Mouse (Mus musculus): ENCODE results near the gene Irf3.
A peak's percentile ranks its signal among the peaks of the same experiment; 100 is the strongest.

Irf3 gene

DNA sequence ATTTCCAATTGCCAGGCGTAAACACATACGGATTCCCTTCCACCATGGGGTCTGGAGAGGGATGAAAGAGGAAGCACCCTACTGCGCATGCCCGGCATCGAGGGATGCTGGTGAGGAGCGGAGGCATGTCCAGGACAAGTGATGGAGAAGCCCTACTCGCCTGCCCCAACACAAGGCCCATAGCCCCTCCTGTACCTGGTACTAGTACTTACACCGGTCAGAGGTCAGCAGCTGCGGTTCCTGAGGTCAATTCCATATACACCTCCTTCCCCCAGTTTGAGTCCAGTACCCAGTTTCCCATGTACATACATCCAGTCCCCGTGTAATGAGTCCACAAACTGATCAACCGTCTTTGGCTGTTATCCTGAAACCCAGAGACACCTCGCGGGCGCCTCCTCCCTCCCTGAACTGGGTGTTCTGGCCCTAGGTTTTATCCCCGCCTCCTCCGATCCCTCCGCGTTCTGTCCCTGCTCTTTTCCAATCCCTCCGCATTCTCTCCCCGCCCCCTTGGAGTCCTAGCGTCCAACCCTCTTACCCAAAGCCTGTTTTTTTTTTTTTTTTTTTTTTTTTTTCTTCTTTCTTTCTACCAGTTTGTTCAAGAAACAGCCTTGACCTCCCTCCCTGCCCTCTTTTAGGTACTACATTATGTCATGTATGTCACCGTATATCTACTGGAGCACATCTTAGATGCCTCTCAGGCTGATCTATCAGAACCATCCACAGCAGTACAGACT lies 22.9 kb upstream of the Irf3 start, which contains the start of gene Cpt1c:
Gene Cpt1c (minus strand): TSS at position 469 of the 734 bp plus-strand sequence.
- peak in 1 of 2 experiments; percentile 36 for DNase-seq

DNA sequence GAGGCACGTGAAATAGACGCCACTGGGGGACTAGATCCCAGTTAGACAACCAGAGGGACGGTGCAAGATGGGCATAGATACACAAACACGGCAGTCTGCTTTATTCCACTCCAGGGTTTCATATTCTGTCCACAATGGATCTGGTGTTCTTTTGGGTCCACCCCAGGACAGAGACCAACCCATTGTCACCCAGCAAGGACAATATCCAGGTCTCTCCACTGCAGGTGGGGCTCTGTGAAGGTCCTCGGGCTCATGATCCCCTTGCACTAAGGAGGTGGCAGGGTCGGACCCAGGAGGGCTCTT lies 22.4 kb upstream of the Irf3 start:
- DNase-seq: no peak

DNA sequence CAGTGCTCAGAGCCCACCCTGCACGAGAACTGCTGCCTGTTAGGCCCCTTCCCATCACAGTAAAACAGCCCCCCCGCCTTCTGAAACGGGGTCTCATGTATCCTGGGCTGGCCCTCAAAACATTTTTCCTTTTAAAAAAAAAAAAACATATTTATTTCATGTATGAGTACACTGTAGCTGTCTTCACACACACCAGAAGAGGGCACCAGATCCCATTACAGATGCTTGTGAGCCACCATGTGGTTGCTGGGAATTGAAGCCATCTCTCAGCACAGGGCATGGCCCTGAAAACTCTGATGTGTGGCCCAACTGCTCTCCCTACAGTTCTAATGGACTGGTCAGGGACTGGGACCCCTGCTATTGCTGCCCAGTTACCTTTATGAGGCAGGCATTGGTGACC lies 19.1 kb upstream of the Irf3 start:
- DNase-seq: no peak

DNA sequence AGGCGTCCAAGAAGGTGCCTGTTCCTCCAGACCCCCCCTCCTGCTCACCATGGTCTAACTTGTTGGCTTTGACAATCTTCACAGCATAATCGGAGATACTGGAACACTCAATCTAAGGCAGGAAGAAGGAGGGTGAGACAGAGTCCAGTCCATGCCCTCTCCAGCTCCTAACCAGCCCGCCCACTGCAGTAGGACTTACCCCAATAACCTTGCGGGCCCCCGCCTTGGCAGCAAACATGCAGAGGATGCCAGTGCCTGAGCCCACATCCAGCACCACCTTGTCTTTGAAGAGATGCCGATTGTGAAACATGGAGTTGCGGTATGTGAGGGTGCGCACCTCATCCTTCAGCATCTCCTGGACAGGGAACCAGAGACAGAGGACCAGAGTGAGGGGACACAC lies 15.9 kb upstream of the Irf3 start:
- no peak for DNase-seq

DNA sequence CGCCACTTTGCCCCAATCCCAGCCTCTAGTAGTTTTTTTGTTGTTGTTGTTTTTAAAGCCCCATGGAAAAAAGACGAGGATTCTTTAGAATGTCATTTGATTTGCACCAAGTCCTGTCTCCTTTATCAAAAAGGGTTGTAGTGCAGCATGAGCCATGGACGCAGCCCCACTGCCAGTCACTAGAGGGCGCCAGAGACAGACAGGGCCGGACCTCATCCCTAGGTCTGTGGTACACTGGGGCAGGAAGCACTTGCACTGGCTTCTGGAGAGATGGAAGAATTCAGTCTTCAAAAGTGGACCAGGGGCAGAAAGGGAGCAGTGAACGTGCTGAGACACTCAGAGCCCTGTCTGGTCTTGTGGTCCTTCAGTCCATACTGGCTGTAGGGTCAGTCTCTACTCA lies 14.4 kb upstream of the Irf3 start:
- DNase-seq: peak; percentile 92 to 93

DNA sequence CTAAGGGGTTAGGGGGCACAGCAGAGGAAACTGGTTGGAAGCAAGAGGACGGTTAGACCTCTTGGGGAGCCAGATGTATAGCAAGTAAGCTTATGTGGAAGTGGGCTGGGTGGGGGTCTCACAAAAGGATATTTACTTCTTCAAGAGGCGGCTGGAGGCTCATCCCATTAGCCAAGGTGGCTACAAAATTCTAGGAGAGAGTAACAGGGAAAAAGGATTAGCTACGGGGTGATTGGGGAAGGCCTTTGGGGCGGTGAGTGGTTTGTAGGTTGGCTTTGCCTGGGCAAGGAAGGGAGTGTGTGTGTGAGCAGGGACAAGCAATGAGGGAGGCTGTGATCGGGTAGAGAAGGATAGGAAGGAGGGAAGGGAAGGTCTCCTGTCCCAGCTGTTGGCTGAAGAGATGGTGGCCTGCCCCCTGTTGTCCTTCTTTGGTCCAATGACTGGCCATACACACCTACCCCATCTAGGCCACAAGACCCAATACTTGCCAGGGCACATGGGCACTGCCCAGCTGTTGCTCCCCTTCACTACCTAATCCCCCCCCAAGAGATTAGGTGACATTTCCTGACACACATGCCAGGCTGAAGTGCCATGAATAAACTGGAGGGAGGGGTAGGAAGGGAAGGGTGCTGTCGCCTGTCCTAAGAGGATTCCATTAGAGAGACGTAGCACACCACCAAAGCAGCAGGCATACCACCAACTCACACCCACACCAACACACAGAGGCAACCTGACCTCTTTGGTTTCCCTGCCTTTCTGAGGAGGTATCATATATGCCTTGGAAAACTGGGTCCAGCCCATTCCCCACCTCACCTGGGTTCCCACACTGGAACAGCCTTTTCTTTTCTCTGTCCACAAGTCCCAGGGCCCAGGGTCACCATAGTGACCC lies 13.3 kb upstream of the Irf3 start:
- no peak for DNase-seq

DNA sequence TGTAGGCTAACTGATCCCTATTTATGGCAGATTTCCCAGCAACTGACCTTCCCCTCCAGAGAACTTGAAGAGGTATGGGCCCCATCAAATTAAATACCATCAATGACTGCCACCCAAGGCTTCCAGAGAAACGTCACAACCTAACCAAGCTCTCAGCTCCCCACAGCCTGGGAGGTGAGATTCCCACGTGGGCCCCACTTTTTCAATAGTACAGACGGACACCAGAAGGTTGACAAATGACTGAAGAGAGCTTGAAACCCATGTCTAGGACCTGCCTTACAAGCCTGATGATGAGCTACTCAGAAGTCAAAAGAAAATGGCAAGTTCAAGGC lies 12.6 kb upstream of the Irf3 start:
- DNase-seq: no peak

DNA sequence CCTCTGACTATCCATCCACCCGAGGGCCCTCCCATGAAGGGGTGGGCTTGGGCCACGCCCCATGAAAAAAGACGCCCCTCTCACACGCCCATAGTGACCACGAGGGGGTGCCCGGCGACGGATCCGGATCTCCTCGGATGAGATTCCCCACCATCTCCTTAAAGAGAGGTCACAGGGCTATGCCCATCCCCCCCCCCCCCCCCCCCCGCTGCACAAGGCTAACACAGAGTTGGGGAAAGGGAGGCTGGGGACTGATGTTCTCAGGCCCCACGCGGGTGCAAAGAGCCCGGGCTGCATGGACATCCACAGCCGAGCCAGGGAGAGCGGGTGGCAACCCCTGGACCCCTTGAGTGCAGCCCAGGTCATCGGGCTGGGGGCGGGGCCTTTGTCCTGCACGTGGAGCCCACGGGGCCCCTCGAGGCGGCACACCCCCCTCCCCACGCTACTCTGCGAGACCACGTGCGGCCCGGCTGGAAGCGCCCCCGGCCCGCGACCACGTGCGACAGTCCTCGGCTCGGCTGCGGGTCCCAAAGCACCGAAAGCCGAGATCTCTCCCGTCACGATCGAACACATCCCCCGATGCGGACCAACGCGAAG lies 11.8 kb upstream of the Irf3 start:
- DNase-seq: peak; percentile 69 to 73

DNA sequence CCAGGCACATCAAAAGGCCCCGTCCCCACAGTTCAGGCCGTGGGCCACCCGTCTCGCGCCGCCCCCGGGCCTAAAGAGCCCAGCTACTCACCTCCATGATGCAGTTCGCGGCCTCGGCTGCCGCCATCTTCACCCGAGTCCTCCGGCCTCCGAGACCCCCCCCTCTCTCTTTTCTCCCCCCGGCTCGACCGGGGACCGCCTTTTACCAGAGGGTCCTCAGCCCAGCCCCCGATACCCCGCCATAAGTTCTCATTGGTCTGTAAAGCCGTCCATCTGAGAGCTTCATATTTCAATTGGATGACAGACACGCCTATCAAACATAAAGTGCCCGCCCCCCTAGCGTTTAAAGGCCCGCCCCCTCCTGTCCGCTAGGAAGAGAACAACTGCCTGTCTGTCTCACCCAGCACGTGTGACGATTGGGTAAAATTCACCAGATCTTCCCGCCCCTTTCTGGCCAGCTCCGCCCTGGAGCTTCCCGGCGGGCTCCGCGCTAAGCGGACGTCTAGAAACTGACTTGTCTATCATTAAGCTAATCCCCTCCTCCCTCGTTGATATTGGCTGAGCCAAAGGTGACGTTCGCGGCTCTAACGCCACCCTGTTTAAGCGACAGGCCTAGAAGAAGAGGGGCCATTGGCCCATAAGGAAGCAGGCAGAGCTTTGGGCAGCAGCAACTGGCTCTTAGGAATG lies 11.1 kb upstream of the Irf3 start, which contains the start of gene Prmt1:
Gene Prmt1 (minus strand): TSS at position 377 of the 687 bp plus-strand sequence.
- DNase-seq: peak; percentile 95 to 97

DNA sequence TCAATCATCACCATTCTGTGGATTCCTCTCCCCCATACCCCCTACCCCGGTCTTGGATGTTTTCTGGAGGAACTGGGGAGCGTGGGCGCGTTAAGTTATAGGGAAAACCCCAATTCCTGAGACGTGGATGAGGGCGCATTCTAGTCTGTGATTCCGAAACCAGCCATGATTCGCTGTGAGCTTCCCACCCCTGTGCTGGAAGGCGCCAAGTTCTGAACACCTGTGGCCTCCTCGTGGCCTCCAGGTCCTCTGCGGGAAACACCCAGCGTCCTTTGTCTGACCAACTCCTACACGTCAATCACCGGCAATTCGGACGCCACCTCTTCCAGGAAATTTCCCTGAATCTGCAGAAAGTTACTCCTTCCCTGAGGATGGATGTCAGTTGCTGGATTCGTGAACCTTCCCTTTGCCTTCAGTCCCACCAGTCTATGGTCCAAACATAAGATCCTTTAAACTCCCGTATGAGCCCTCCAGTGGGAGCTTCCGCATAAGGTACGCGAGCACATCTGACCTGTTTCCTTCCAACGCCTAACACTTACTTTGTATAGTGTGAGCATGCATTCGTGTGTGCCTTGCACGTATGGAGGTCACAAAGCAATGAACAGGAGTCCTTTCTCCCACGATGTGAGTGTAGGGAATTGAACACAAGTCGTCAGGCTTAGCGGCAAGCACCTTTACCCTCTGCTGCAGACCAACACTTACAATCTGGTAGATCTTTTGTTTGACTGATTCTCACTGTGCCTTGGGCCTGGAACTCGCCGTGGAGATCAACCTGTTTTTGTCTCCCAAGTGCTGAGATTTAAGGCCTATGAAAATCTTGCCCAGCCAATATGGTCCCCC lies 10.3 kb upstream of the Irf3 start:
- DNase-seq: peak in 1 of 2 experiments; percentile 21

DNA sequence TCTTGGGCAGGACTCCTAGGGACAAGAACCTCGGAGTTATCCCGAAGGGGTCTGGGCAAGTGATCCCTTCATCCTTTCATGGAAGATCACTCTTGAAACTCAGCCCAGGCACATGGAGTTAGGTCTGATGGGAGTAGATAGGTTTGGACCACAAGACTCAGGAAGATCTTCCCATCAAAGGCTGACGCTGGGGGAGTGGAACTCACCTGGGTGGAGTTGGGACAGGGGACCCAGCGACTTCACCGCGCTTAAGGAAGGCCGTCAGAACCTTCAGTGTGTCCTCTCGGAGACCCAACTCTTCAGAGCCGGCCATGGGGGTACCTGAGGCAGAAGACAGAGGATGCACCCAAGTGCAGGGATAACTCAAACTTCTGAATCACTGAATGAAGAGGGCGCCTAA lies 776 bp upstream of the Irf3 start:
- DNase-seq: peak in 1 of 2 experiments; percentile 17

DNA sequence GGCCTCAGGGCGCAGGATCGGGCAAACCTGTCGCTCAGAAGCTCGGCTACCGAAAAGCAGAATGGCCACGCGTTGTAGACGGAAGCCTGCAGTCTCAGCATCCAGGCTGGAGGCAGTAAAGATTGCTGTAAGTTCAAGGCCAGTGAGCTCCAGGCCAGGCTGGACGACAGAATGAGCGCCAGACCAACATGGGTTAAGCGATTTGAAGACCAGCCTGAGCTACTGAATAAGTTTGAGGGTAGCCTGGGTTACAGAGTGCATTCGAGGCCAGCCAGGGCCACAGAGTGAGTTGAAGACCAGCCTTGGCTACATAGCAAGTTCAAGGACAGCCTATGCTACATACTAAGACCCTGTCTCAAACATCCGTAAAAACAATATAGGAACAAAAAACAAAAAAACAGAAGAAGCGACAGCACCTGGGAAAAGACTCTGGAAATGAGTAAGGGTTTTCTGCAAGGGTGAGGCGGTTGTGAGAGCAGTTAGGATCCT lies 536 bp downstream of the Irf3 start:
- no peak for DNase-seq

DNA sequence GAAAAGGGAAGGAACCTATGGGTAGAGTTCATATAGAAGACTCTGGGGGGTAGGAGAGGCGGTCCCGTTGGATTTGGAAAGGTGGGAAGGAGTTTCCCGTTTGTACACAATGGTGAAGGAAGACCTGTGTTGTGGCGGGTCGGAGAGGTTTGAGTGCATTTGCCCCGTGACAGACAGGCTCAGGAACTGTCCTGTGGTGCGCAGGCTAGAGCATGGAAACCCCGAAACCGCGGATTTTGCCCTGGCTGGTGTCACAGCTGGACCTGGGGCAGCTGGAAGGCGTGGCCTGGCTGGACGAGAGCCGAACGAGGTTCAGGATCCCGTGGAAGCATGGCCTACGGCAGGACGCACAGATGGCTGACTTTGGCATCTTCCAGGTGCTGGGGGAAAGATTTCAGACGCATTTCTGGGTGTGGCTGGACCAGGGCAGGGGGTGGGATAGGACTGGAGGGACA lies 1.1 kb downstream of the Irf3 start, which contains the start of gene Bcl2l12:
Gene Bcl2l12 (minus strand): TSS at position 212 of the 455 bp plus-strand sequence.
- DNase-seq: peak in 1 of 2 experiments; percentile 20

DNA sequence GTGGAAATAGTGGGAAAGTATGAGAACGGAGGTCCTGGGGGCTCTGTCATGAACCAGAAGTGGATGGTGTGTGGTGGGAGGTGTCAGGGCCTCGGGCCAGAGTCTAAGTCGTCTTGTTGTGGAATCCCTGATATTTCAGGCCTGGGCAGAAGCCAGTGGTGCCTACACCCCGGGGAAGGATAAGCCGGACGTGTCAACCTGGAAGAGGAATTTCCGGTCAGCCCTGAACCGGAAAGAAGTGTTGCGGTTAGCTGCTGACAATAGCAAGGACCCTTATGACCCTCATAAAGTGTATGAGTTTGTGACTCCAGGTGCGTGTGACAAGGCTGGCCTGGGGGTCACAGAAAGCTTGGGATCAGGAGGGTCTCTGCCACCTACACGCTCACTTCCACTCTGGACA lies 2.3 kb downstream of the Irf3 start:
- DNase-seq: no peak

DNA sequence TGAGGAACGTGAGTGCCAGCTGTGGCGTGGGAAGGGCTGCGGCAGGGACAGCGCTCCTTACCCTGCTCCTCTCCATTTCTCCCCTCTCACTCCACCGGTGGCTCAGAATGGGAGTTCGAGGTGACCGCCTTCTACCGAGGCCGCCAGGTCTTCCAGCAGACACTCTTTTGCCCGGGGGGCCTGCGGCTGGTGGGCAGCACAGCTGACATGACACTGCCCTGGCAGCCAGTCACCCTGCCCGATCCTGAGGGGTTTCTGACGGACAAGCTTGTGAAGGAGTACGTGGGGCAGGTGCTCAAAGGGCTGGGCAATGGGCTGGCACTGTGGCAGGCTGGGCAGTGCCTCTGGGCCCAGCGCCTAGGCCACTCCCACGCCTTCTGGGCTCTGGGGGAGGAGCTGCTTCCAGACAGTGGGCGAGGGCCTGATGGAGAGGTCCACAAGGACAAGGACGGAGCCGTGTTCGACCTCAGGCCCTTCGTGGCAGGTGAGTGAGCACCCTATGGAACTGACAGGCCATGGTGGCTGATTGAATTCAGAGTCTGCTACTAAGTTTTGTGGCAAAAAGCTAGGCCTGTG lies 3.2 kb downstream of the Irf3 start:
- no peak for DNase-seq

DNA sequence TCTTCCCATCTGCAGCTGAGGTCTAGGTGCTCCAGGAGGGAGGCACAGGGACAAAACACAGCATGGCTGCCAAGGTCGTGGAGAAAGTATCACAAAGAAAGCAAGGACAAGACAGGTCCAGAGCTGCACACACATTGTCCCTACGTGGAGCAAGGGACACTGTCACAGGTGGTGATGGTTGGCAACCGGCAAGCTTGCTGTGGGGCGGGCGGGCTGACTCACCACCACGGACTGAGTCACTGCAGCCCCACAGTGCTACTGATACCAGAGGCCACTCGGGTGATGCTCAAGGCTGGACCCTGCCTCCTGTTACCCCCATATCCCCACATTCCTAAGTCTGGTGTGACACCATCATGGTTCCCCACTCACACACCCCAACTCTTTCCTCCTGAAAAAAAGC lies 5.0 kb downstream of the Irf3 start:
- no peak for DNase-seq

DNA sequence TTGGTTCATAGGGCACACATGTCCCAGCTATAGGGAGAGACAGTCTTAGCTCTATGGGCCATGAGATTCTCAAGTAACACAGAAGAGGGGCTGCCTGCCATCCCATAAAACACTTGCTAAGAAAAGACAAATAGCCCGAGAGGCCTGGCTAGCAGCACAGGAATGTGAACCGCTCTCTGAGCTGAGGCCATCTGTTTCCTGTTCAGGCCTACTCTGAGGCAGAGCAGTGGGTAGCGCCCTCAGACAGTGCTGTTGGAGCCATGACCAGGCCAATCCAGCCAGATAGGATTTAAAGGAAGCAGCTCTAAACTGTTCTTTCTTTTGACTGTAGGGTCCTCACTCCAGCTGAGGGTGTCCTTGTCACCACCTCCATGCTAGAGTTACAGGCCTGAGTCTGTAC lies 7.1 kb downstream of the Irf3 start:
- DNase-seq: no peak

DNA sequence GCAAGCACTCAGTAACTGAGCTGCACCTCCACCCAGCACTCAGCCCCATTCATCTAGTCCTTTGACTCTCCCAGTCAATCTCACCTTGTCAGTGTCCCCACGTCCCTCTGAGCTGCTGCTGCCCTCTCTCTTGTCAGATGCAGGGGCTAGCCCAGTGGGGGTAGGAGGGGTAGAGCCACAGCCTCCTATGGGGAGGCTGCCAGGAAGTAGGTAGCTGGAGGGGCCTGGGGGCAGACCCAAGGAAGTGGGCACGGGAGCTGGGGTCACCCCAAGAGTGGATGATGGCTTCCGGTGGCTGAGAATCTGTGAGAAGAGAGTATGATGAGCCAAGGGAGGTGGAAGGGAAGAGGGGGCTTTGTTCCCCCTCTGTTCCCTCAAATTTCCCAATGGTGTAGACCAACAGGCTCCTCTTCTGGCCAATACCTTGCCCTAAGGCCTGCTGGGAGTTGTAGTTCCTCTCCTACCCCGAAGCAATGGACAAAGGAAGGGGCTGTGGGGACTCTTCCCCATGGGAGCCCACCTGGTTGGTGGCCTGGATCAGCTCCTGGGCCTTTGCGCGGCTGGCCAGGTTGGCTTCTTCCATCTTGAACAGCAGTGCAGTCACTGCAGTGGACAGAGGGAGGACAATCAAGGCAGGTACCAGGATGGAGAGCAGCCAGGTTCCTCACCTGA lies 8.0 kb downstream of the Irf3 start:
- DNase-seq: no peak

DNA sequence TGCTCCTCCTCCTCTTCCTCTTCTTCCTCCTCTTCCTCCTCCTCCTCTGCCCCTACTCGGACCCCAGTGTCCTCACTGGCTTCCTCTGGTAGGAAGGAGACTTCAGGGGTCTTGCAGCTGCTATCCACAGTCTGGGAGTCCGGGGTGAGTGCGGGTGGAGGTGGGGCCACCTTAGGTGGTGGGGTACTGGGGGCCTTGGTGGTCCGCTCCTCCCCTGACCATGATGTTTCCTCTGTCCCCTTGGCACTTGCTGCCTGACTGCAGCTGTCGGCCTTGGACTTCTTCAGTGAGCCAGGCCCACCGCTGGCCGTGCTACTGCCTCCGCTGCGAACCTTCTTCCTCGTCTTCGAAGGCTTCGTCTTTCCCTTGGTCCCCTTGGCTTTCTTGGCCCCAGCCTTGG lies 9.1 kb downstream of the Irf3 start:
- no peak for DNase-seq

DNA sequence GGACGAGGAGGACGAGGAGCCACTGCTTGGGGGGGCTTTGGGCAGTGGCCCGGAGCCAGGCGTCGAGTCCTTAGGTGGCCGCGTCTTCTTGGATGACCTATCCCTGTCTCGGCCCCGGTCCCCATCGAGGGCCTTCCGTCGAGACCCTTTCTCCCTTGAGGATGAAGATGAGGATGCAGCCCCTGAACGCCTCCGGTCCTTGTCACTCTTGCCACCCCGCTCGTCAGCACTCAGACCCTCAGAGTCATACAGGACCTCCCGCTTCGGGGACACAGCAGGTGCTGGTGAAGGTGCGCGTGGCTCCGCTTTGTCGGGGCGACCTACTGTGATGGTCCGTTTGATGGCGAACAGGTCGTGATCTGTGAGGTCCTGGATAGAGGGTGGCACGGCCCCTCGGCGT lies 9.7 kb downstream of the Irf3 start:
- DNase-seq: no peak

DNA sequence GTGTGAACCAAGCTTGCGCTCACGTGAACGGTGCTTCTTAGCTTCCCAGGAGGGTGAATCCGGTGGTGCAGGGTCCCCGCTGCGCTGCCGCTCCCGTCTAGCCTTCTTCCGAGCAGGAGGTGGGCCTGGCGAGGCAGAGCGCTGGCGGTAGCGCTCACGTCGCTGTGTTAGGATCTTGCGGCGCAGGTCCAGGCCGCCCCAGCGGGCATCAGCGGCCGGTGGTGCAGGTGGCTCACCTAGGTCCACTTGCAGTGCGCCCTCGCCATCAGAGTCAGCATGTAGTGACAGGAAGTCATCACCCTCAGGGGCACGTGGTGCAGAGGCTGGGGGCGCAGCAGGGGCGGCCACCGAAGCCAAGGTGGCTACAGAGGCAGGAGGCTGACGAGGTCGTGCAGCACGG lies 10.4 kb downstream of the Irf3 start:
- no peak for DNase-seq
